Mouse (Mus musculus): ENCODE data around the gene Evpl.
"Not testable (repeated sequence)": the region's sequence is repeated elsewhere in the genome, so short reads cannot be mapped to it uniquely, and the experiment has no call there.

Gene Evpl

DNA sequence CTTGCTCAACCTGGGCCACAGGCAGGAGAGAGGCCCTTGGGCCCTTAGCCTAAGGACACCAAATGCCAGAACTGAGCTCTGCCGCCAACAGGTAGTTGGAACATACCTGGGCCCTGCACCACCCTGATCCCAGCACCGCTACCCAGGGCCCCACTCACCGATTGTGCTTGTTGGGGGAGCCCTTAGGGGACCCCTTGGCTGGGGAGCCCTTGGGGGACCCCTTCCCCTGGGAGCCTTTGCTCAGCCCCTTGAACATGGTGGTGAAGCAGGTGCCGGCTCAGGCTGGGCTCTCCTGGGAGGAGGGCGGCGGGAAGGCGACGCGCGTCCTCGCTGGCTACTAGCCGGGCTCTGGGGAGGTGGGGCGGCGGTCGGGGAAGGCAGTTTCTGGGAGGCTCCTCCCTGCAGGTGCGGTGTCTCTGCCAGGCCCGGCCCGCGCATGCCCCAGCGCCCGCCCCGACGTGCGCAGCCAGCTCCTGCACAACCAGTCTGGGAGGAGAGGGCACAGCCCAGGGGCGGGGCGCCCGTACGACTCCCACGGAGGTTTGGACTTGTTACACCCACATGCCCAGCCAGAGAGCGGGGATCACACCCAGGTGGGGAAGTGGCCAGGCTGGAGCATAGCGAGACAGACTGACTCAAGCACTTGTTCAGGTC lies at the start of gene Evpl:
Evpl (minus strand) TSS at position 336 of the 654 bp plus-strand sequence.
- peak; percentile 21 for DNase-seq (ENCODE audit: low read depth, low spot score)

- DNase-seq (ENCODE audit: low read depth, low spot score) = no peak
Measured at GRCm38 (mm10) chr11:116287351-116287750, 49.5 kb upstream of the Evpl start.

GRCm38 (mm10) chr11:116285770-116286191 lies 47.9 kb upstream of the Evpl start:
- DNase-seq (ENCODE audit: low read depth, low spot score) = no peak

GRCm38 (mm10) chr11:116283982-116284381 lies 46.1 kb upstream of the Evpl start:
- peak; percentile 81 for DNase-seq (ENCODE audit: low read depth, low spot score)

DNA sequence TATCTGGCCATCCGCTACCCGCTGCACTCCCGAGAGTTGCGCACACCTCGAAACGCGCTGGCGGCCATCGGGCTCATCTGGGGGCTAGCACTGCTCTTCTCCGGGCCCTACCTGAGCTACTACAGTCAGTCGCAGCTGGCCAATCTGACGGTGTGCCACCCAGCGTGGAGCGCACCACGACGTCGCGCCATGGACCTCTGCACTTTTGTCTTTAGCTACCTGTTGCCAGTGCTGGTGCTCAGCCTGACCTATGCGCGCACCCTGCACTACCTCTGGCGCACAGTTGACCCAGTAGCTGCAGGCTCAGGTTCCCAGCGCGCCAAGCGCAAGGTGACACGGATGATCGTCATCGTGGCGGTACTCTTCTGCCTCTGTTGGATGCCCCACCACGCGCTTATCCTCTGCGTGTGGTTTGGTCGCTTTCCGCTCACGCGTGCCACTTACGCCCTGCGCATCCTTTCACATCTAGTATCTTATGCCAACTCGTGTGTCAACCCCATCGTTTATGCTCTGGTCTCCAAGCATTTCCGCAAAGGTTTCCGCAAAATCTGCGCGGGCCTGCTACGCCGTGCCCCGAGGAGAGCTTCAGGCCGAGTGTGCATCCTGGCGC lies 45.1 kb upstream of the Evpl start:
- DNase-seq (ENCODE audit: low read depth, low spot score) = no peak

DNA sequence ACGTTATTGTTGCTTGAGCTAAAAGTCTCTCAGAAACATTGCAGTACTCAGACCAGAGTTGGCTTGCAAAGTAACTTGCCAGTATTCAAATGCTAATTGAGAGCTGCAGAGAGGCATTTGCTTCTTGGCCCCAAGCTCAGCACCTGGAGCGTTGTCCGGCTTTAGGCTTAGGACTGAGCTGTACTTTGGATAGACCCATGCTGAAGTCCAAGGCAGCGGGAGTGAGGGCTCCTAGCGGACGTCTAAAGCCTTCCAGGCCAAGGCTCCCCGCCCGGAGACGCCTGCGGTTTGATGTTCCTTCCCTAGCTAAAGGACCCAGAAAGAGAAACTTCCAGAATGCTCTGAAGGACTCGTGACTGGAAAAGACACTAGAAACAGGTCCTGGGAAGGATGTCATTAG lies 44.2 kb upstream of the Evpl start:
- no peak for DNase-seq (ENCODE audit: low read depth, low spot score)

- DNase-seq (ENCODE audit: low read depth, low spot score) = no peak
Measured at GRCm38 (mm10) chr11:116281671-116282070, 43.8 kb upstream of the Evpl start.

- no peak for DNase-seq (ENCODE audit: low read depth, low spot score)
Measured at GRCm38 (mm10) chr11:116280751-116281663, 43.1 kb upstream of the Evpl start, which contains the start of gene Galr2. Gene Galr2, plus strand, starts transcription at chr11:116280939.

DNA sequence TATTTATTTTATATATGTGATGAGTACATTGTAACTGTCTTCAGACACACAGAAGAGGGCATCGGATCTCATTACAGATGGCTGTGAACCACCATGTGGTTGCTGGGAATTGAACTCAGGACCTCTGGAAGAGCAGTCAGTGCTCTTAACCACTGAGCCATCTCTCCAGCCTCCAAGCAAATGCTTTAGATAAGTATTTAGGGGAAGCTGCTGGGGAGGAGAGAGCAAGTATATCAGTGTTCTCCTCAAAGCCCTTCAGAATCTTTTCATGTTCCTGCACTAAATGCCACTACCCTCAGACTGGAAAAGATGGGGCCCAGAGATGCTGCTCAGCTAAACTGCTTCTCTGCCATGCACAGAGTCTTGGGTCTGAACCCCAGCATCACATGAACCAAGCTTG lies 39.3 kb upstream of the Evpl start:
- DNase-seq (ENCODE audit: low read depth, low spot score) = not testable (repeated sequence)

DNA sequence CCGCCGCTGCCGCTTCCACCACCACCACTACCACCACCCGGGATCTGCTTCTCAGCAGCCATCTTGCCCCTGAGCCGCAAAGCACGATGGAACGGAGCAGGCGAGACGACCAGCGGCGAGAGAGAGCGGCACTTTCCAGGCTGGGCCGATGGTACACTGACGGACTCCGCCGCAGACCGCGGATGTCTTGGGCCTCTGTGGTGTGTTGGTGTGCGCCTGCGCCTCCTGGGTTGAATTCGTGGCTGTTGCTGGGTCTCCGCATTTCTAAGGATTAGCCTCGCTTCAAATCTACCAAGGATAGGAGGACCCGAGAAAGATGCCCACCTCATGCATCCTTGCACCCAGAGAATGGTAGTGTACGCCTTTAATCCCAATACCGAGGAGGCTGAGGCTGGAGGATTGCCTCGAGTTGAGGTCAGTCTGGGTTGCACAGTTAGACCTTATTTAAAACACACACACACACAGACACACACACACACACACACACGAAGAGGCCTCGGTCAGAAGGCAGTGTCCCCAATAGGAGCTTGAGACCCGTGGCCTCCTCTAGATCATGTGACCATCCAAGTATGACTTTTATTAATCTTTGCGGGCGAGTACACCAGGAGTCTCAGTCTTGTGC lies 36.3 kb upstream of the Evpl start, which contains the start of gene Srp68:
Srp68 (minus strand) TSS at position 173 of the 622 bp plus-strand sequence.
- peak; percentile 91 for DNase-seq (ENCODE audit: low read depth, low spot score)

- DNase-seq (ENCODE audit: low read depth, low spot score) = no peak
Measured at GRCm38 (mm10) chr11:116273469-116274044, 35.7 kb upstream of the Evpl start.

- DNase-seq (ENCODE audit: low read depth, low spot score) = peak; percentile 20
Measured at GRCm38 (mm10) chr11:116272589-116273468, 35.0 kb upstream of the Evpl start.

GRCm38 (mm10) chr11:116269560-116269959 lies 31.7 kb upstream of the Evpl start:
- DNase-seq (ENCODE audit: low read depth, low spot score) = no peak

GRCm38 (mm10) chr11:116268313-116268712 lies 30.4 kb upstream of the Evpl start:
- DNase-seq (ENCODE audit: low read depth, low spot score) = no peak

- peak; percentile 35 for DNase-seq (ENCODE audit: low read depth, low spot score)
Measured at GRCm38 (mm10) chr11:116267637-116268036, 29.8 kb upstream of the Evpl start.

GRCm38 (mm10) chr11:116265850-116266249 lies 28.0 kb upstream of the Evpl start:
- DNase-seq (ENCODE audit: low read depth, low spot score) = no peak

- no peak for DNase-seq (ENCODE audit: low read depth, low spot score)
Measured at GRCm38 (mm10) chr11:116265352-116265751, 27.5 kb upstream of the Evpl start.

DNA sequence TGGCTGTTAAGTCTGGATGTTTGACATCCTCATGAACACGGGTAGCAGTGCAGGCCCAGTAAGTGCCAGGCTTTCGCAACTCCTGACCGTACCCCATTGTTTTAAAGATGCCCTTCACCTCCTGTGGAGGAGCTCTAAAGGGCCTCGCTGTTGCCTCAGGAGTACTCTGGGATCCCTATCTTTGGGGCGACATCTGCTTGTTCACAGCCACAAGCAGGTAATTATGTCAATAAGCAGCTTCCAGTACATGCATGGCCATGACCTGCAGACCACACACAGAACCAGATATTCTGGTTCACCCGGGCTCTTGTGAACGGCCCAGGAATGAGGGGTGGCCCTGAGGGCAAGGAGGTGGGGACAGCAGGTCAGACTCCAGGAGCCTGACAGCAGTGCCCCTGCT lies 22.4 kb upstream of the Evpl start:
- DNase-seq (ENCODE audit: low read depth, low spot score) = no peak

DNA sequence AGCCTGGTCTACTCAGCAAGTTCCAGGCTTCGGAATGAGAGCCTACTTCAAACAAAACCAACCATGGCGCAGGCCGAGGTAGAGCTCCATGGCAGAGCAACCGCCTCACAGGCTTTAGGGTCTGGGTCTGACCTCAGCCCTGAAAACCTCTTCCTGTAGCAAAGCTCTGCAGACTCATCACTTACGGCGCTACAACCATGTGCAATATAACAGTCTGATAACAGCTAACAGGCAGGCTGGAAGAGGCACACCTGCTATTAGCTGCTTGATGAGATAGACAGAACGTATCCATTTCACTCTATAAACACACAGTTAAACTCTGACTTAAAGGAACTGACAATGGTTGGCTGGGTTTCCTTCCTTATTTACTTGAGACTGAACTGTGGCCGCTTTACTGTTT lies 21.6 kb upstream of the Evpl start:
- no peak for DNase-seq (ENCODE audit: low read depth, low spot score)

DNA sequence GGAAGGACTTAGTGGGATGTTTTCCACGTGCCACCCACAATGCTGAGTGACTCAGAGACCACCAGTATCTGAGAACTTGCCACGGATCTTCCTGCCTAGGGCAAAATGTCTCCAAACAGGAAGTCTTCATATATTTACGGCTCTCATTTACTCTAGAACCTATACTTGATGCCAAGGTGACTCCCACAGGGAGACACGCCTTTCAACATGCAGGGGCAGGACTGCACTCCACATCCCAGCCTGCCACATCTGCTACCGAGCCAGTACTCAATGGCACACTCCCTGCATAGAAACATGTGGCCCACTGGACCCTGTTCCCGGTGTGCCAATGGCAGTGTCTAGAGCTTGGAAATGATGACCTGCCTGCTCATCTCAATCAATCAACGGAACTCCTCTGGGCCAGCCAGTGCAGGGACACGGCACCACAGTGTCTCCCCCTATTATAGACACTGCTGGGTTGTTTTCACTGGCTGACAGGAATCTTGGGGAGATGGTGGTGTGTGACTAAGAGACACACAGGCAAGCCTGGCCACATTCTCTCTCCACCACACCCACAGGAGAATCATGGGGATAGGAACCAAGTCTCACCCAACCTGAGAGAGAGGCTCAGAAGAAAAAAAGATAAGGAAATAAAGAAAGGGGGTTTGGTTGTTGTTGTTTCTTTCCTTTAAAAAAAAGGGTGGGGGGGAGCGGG lies 18.3 kb upstream of the Evpl start:
- DNase-seq (ENCODE audit: low read depth, low spot score) = no peak

All from A20 (cell line).